Mouse (Mus musculus) heart, postnatal 0 days (tissue): ENCODE measurements around the gene Il5ra.

ENCODE experiments used
- CTCF ChIP-seq: IDR thresholded peaks from 2 replicates; pipeline ENCODE4 v1.5.1; 2016; ENCODE audit warnings: antibody characterized with exemption, control low read depth, low read depth
- EP300 ChIP-seq: IDR thresholded peaks from 2 replicates; pipeline ENCODE4 v1.6.1; 2016; ENCODE audit warnings: antibody characterized with exemption, low read depth

DNA sequence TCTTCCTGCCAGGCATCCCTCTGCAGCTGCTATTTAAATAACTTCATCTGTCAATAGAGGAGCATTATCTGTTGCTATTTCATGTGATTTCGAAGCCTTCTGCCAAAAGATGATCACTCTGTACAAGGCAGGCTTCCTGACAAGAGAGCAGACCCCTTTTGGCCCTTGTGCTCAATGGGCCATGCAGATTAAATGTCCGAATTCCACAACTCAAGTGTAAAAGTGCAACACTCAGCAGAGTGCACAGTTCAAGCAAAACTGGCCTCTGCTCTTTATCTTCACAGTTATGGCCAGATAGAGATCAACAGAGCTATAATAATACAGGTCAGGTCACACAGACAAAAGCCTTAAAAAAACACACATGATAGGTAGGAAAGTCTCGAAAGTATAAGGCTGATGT is 46.9 kb downstream of the Il5ra start:
- TF ChIP-seq CTCF (no peak), EP300 (no peak)
